Mouse (Mus musculus) large intestine, adult 2 months (tissue): ENCODE measurements around the gene Ccdc194. TPM values are rescaled to one million over a fixed set of nuclear protein-coding genes. Genes with fewer than 3 reads are reported as not detected.
A peak's percentile ranks its signal among the peaks of the same experiment; 100 is the strongest.

Source experiments
- DNase-seq: peaks from one replicate; pipeline ENCODE4 v3.0.0-alpha.2; 2012; ENCODE audit warnings: low read depth, low spot score
- WGBS: fragments of 180-500 bp; shearing (Covaris S2); methylation state at CpG from one replicate; pipeline ENCODE4 v1.1.7; 2018; 5-methylcytosine and 5-hydroxymethylcytosine counted together
- polyA plus RNA-seq: library from polyadenylated mRNA; depleted of rRNA; stranded (reverse); fragments of >200 nt; gene quantifications from 2 replicates; pipeline ENCODE4 v1.2.3, GENCODE M21; 2012

Gene Ccdc194
- polyA plus RNA-seq, 1 experiment: 0.05 TPM

GRCm38 (mm10) chr8:71486136-71486529, 39.4 kb downstream of the Ccdc194 start:
- DNase-seq: no peak
- WGBS: 4% methylated on average over 7 of the region's 7 CpGs

GRCm38 (mm10) chr8:71485142-71486135, 40.1 kb downstream of the Ccdc194 start, which contains the start of gene Ano8:
TSS of gene Ano8 (minus strand) at chr8:71485963.
- 5% methylated on average over 57 of the region's 58 CpGs for WGBS
- peak; percentile 45 for DNase-seq

GRCm38 (mm10) chr8:71484736-71485135, 40.8 kb downstream of the Ccdc194 start:
- WGBS: 95% methylated on average over 19 of the region's 19 CpGs
- DNase-seq: no peak

GRCm38 (mm10) chr8:71483932-71484331, 41.6 kb downstream of the Ccdc194 start:
- DNase-seq: no peak
- WGBS: 65% methylated on average over 8 of the region's 8 CpGs

- WGBS: 90% methylated on average over 11 of the region's 11 CpGs
- no peak for DNase-seq
Measured at GRCm38 (mm10) chr8:71478943-71479342, 46.6 kb downstream of the Ccdc194 start.

- WGBS: 59% methylated on average over 14 of the region's 14 CpGs
- no peak for DNase-seq
Measured at GRCm38 (mm10) chr8:71477196-71477845, 48.2 kb downstream of the Ccdc194 start.

GRCm38 (mm10) chr8:71476099-71476940, 49.2 kb downstream of the Ccdc194 start:
- under 1% methylated on average over 118 of the region's 121 CpGs for WGBS
- DNase-seq: no peak

GRCm38 (mm10) chr8:71475702-71476075, 49.8 kb downstream of the Ccdc194 start:
- 18% methylated on average over 4 of the region's 4 CpGs for WGBS
- no peak for DNase-seq

GRCm38 (mm10) chr8:71474785-71475701, 50.5 kb downstream of the Ccdc194 start:
- DNase-seq: no peak
- 89% methylated on average over 25 of the region's 25 CpGs for WGBS

- 91% methylated on average over 18 of the region's 18 CpGs for WGBS
- DNase-seq: no peak
Measured at GRCm38 (mm10) chr8:71474344-71474743, 51.2 kb downstream of the Ccdc194 start.

- DNase-seq: no peak
- 87% methylated on average over 8 of the region's 8 CpGs for WGBS
Measured at GRCm38 (mm10) chr8:71472601-71473386, 52.7 kb downstream of the Ccdc194 start.

- DNase-seq: no peak
- 94% methylated on average over 17 of the region's 17 CpGs for WGBS
Measured at GRCm38 (mm10) chr8:71471861-71472260, 53.6 kb downstream of the Ccdc194 start.

- DNase-seq: no peak
- WGBS: 51% methylated on average over 5 of the region's 5 CpGs
Measured at GRCm38 (mm10) chr8:71470913-71471255, 54.6 kb downstream of the Ccdc194 start.

GRCm38 (mm10) chr8:71470146-71470912, 55.2 kb downstream of the Ccdc194 start:
- WGBS: 82% methylated on average over 3 of the region's 3 CpGs
- DNase-seq: no peak
